Mouse (Mus musculus) right cerebral cortex, postnatal 4 days (tissue): ENCODE measurements around the gene Il10.
A peak's percentile ranks its signal among the peaks of the same experiment; 100 is the strongest.
"Not testable (repeated sequence)": the region's sequence is repeated elsewhere in the genome, so short reads cannot be mapped to it uniquely, and the experiment has no call there.

Experiments used
- DNase-seq: peaks from one replicate; pipeline ENCODE4 v3.0.0-alpha.2; 2022

Gene Il10

DNA sequence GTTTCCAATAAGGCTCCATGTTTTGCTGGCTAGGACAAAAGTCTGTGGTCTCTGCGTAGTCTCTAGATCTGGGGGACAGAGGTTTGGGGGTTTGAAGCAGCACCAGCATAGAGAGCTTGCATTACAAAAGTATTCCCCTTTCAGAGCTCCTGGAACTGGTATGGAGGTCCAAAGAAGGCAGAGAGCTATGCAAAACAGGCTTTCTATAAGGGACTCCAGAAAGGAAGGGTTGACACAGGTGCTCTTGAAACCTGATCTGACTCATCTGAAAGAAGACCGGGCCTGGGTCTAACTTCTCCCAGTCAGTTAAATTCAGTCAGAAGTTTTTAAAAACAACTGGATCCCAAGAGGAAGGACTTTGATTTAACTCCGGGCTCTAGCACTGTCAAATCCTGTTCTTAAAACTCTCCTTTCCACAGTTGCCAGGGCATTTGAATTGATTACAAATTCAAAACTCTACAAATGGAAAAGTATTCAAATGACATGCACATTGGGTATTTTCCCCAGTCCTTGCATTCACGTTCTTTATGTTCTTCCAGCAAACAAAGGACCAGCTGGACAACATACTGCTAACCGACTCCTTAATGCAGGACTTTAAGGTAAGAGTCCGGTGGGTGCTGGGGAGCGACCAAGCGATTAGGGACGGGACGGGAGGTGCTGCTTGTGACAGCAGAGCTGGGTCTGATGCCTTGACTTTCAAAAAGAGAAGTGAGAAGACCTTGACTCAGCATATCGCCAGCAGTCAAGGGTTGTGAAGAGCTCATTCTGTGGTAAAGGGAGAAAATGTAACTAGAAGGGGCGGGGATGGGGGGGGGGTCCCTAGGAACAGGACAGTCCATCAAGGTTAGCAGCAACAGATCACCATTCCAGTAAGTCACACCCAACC lies 1.0 kb downstream of the Il10 start:
- no peak for DNase-seq

- DNase-seq = no peak
Measured at GRCm38 (mm10) chr1:131021438-131021837, 1.8 kb downstream of the Il10 start.

DNA sequence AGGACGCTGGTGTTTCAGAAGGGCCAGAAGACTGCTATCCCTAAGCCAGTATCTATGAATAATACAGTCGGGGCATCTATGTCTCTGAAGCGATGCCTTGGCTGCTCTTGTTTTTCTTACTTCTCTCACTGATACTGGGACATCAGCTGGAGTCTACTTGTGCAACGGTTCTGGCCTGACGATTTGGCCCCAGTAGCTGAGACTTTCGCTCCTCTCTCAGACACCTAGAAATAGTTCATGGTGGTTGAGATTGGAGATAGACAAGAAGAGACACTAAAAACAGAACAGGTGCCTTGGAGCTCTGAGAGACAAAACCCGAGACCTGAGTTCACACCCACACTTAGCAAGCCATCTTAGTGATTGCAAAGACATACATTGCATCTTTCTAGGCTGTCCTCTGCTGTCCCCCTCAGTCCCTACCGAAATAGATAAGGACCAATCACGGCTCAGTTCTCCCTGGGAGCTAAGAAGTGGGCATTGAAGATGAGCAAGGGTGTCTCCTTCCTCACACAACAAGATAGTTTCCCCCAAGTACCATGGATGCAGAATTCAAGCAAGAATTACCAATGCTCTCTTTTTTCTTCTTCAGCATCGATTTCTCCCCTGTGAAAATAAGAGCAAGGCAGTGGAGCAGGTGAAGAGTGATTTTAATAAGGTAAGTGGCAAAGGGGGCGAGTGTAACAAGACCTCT lies 2.4 kb downstream of the Il10 start:
- DNase-seq = no peak

- no peak for DNase-seq
Measured at GRCm38 (mm10) chr1:131022591-131023249, 3.1 kb downstream of the Il10 start.

DNA sequence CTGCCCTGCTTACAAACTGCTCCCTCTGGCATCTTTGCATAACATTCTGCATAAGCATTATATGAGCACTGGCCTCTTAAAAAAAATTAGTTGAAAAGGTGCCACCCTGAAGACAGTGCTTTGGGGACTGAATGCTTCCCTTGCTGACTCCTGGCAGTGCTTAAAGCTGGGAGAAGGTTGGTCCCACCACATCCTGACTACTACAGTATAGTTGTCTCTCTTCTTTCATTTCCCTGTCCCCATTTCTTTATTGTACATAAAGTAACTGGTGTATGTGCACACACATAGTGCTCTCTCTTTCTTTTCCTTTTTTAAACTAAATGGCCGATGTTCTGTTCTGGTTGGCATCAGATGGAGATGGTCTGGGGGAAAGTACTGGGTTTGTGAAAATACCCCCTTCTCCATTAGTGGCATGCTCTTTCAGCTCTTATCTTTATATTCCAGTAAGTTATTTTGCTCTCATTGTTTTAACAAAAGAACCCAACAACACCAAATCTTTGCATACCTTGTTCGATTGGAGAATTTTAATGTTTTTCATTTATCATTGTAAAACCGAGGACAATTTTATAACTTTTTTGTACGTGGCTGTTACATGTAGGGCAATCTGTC lies 3.7 kb downstream of the Il10 start:
- not testable (repeated sequence) for DNase-seq

GRCm38 (mm10) chr1:131024900-131025842 lies 5.5 kb downstream of the Il10 start:
- DNase-seq = no peak

DNA sequence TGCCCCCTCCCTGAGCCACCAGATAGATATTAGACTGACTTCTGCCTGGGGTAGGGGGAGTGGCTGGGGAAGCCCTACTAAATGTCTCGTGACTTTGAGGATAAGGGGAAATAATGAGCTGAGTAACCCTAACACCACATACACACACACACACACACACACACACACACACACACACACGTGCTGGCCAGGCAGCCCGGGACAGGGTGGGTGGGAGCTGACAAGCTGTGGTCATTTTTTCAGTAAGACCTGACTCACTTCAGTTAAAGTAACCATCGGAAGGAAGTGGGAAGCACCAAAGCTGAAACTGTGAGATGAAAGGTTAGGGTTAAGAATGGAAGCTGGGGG lies 6.2 kb downstream of the Il10 start:
- DNase-seq = no peak

DNA sequence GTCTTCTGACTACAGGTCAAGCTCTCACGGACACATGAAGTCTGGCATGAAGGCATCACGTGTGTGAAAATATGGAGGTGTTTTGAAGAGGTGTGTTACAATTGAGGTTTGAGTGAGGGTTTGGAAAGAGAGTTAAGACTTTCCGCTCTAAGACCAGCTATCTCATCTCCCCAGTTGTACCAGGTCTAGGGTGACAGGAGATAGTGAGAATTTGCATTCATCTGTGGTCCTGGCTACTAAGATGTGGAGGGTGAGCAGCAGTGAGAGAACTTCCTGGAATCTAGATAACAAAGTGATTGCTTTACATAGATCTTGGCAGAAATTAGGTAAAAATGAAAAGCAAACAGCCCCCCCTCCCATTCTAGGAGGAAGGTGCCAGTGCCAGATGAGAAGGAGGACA lies 9.6 kb downstream of the Il10 start:
- no peak for DNase-seq

- no peak for DNase-seq
Measured at GRCm38 (mm10) chr1:131030261-131030660, 10.6 kb downstream of the Il10 start.

GRCm38 (mm10) chr1:131031267-131031666 lies 11.6 kb downstream of the Il10 start:
- no peak for DNase-seq

- no peak for DNase-seq
Measured at GRCm38 (mm10) chr1:131038001-131038400, 18.4 kb downstream of the Il10 start.

GRCm38 (mm10) chr1:131038415-131039017 lies 18.9 kb downstream of the Il10 start:
- peak; percentile 33 for DNase-seq

DNA sequence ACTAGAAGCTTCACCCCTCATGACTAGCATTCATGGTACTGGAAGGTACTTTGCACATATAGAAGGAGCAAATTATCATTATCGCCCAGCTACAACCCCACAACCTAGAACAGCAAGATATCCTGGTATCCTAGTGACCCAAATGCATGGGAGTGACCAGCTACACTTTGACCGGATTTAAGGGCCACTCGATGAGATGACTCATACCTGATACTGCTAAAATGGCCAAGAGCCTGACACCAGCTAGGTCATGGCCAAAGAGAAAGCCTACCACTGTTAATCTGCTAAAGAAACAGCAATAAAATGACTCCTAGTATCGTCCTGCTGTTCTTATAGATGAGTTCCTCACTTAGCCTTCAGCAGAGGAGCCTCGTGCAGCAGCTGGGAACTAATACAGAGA lies 19.8 kb downstream of the Il10 start:
- no peak for DNase-seq

GRCm38 (mm10) chr1:131042263-131042662 lies 22.6 kb downstream of the Il10 start:
- no peak for DNase-seq

GRCm38 (mm10) chr1:131042721-131043120 lies 23.1 kb downstream of the Il10 start:
- no peak for DNase-seq

DNA sequence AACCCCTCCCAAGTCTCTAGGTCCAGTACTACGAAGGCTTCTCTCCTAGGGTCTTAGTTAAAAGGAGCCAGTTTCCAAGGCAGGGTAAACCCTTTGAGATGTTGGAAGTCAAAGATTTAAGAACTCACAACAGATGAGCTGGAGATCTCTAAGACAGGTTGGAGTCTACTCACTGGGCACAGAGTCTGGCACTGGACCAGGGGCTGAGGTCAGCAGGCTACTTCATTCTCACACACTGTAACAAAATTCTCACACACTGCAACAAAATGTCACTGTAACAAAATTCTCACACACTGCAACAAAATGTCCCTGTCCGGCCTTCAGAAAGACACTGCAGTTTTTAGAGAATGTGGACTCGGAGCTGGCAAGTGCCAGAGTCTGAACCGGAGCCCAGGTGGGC lies 24.0 kb downstream of the Il10 start:
- DNase-seq = no peak

DNA sequence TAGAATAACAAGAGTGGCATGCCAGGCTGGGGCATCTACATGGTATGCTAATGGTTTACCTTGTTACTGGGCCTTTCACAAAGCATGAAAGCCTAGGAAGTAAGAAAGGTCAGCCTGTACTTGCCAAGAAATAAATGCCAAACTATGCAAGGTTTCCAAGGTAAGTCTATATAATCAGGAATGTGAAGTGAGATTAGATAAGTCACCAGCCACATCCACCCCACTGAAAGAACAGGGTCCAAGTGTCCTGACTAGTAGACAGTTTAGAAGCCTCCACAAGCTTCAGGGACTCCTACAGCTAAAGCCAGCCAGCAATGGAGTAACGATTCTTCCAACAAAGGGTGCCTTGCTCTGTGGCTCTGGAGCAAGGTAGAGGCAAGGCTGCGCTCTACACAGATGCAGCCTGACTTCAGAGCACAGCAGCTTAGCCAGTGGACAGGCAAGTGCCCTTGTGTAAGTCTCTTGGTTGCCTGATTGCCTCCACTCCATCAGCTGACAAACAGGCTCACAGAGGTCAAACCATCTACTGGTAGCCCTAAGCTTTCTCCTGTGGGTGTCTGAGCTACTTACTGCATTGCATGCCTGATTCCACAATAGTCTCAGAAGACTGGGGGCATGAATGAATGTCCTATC lies 26.2 kb downstream of the Il10 start:
- no peak for DNase-seq

DNA sequence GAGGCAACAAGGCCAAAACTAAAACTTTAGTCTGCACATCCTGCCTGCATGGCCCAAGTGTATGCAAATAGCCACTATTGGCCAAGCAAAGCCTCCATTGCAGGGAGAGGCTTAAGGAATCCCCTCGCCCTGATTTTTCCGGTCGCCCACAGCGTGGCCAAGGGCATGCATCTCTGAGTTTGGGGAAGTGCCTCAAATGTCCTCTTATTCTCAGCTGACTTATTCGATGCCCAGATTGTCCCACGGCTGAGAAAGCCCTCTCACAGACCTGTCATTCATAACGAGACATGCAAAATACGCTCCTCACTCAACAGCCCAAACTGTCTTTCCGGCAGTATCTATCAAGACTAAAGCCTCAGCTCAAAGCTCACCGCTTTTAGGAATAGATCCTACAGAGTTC lies 27.0 kb downstream of the Il10 start:
- no peak for DNase-seq

DNA sequence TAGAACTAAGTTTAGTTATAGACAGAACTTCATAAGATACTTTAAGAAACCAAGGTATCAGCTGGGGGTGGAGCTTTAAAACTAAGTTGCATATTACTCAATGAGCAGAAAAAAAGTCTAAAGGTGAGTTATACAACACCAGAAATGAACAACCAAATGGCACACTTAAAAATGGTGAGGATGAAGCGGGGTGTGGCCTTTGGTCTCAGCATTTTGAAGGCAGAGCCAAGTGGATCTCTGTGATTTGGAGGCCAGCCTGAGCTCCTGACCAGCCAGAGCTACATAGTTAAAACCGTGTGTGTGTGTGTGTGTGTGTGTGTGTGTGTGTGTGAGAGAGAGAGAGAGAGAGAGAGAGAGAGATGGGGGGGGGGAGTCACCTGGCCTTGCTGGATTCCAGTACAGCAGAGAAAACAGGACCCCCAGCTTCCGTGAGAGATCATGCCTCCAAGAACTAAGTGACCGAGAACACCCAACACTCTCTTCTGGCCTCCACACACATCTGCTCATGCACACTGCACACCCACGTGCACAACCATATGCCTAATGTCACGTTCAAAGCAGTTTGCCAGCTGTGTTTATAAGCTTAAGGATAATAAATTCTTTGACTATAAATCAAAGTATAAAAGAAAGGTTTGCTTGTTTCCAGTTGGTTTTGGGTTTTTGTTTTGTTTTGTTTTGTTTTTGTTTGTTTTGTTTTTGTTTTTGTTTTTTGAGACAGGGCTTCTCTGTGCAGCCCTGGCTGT lies 28.6 kb downstream of the Il10 start:
- DNase-seq = no peak

DNA sequence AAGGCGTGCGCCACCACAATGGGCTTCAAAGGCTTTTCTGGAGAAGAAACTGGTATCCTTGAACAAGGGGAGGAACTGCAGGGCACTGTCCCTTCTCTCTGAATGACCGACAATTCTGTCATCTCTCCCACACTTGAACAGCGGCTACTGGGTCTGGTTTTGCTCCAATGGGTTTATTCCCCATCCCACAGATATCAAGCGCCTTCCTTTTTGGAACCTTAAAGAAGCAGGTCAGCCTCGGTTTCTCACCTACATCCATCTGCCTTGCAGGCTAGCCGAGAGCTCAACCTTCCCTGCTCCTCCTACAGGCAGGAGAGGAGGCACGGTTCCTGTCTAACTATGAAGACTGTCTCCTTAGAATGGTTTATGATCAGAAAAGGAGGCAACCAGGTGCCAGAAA lies 29.3 kb downstream of the Il10 start:
- DNase-seq = no peak

DNA sequence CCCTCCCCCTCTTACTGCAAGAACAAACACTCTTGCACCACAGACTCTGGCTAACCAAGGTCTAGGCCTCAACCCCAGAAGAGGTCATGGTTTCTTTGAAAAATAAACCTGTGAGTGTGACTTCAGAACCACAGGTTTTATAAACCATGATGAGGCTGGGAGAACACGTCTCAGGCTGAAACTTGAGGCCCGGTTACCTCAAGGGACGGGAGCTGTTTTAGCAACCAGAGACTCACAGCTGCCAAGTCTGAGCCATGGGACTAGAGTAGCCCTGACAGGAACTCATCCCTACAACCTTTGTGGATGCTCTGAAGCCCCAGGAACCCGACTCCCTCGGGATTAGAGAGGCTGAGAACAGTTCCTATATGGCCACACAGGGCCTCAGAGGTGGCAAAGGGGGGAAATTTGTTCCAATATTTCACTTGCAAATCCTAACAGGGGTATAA lies 29.7 kb downstream of the Il10 start:
- DNase-seq = no peak
